Mouse (Mus musculus) spleen, embryonic (tissue): ENCODE measurements around the gene Adam34.
"Not testable (repeated sequence)": the region's sequence is repeated elsewhere in the genome, so short reads cannot be mapped to it uniquely, and the experiment has no call there.

Experiments
- CTCF ChIA-PET: fragments of 350-600 bp; sonication (Branson Sonifier 250); formaldehyde crosslinking; loops from one replicate; lab custom pipeline; 2022; lab: Charles Lee

Adam34 gene

DNA sequence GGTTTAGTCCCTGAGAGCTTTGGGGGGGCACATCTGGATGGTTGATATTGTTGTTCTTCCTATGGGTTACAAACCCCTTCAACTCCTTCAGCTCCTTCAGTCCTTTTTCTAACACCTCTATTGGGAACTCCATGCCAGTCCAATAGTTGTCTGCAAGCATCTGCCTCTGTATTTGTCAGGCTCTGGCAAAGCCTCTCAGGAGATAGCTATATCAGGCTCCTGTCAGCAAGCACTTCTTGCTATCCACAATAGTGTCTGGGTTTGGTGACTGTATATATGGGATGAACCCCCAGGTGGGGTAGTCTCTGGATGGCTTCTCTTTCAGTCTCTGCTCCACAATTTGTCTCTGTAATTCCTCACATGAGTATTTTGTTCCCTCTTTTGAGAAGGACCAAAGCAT is at the start of gene Adam34:
Gene Adam34 (minus strand): TSS at position 101 of the 400 bp plus-strand sequence.
- CTCF ChIA-PET: no interaction called here

DNA sequence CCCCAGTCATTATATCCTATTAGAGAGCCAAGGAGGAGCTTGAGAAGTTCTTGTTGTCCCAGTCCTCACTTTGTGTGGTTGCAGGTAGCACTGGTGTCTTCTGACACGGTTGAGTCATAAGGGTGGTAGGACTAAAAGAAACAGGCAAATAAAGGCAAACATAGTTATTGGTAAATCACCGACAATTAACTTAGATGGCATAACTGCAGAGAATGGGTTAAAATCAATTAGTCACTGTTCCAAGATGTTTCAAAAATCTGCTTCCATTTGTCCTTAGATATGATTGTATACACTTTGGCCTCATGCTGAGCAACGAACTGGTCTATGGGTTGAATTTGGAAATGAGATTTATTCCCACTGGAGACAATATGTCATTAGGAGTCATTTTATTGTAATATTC is 82.7 kb downstream of the Adam34 start, which contains the start of gene Gm5346:
Gene Gm5346 (minus strand): TSS at position 101 of the 400 bp plus-strand sequence.
- CTCF ChIA-PET: no interaction called here

DNA sequence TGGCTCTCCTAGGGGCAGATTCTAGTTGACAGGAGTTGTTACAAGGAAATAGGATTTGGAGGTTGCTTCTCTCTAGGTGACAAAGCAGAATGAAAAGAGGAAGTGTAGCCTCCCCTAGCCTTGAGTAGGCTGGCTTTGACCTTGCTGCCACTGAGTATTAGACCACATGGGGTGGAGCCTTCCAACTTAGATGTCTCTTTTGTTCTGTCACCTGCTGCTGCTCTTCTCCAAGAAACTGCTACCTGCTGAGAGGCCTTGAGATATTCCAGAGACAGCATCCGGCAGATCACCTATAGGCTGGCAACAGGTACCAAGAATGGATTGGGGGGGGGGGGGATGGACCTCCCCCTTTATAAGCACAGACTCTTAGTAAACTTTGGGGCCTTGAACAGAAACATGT is 93.8 kb downstream of the Adam34 start:
- CTCF ChIA-PET: no interaction called here

DNA sequence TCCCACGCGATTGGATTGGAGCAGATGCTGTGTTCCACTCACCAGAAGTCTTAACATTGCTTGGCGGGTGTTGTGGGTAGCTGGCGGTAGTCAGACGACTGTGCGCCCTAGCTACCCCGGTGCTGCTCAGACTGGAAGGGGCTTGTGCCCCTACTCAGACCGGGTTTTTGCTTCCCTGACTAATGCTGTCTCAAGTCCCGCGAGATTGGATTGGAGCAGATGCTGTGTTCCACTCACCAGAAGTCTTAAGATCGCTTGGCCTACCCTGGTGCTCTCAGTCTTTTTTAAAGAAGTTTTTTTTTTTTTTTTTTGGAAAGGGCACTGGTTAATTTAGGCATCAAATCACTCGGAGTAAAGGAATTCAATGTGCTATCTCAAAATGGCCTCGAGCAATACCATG is 106.2 kb downstream of the Adam34 start:
- CTCF ChIA-PET: not testable (repeated sequence)

DNA sequence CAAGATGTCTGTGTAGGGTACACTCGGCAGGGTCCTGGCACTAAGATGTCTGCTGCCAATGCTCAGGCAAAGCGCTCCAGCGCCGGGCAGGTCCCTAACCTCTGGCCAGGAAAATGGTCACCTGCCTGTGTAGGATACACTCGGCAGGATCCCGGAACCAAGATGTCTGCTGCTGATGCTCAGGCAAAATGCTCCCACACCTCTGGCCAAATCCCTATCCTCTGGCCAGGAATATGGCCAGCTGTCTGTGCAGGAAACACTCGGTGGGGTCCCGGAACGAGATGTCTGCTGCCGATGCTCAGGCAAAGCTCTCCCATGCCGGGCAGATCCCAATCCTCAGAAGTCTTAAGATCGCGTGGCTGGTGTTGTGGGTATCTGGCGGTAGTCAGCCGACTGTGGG is 106.7 kb downstream of the Adam34 start:
- CTCF ChIA-PET: not testable (repeated sequence)
